ENCODE assay signal across 28 mouse cellular contexts in the genomic region with DNA sequence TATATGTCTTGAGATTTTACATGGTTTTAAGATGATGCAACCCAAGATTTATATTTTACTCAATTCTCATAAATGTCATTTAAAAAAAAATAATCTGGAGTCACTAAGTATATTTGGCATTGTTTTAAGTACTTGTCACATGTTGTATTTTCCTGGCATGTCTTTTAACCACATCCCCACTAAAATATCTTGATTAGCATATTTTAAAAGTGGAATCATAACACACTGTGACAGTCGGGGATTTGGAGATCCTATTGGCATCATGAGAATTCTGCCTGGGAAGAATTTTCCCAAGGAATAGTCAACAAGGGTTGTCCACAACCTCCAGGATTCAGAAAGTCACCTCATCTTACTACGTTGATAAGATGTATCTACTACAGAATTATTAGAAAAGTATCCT.
"Had no signal": no experiment of that assay in that cellular context is flagged by ENCODE, and none has a peak within 500 bp of the region (broad histone marks: within the 10 kb centered on the region; RNA-seq: fewer than 3 reads in every experiment).

No protein-coding gene starts in this region.

- H3K4me2 ChIP-seq: heart, embryonic 11.5 days; heart, embryonic 13.5 days; heart, embryonic 15.5 days; hindbrain, embryonic 12.5 days; hindbrain, embryonic 14.5 days; intestine, embryonic 15.5 days; kidney, embryonic 15.5 days; limb, embryonic 13.5 days; limb, embryonic 15.5 days; liver, embryonic 12.5 days had no signal

- H3K27me3 ChIP-seq: heart, embryonic 13.5 days; heart, embryonic 15.5 days; hindbrain, embryonic 12.5 days; intestine, embryonic 15.5 days; kidney, embryonic 15.5 days; limb, embryonic 13.5 days; limb, embryonic 15.5 days; liver, embryonic 12.5 days had no signal

- DNase-seq: gastrocnemius, adult 2 months; gastrocnemius, postnatal 10 days; gastrocnemius, postnatal 25 days; heart, adult 2 months; heart, postnatal 14 days; heart, postnatal 36 days; kidney, adult 18-20 months; kidney, adult 8-10 months; kidney, postnatal 14 days; kidney, postnatal 36 days; layer of hippocampus, adult 9-11 months; layer of hippocampus, postnatal 36 days; left cerebral cortex, postnatal 4 days had no signal

- ATAC-seq: hindbrain, embryonic 16.5 days; inflammation-experienced regulatory T-cells, adult 6 months; intestine, embryonic 15.5 days; intestine, postnatal 0 days; liver, embryonic 12.5 days had no signal

- H3K9me3 ChIP-seq: heart, embryonic 13.5 days; heart, embryonic 15.5 days; hindbrain, embryonic 12.5 days; intestine, embryonic 15.5 days; kidney, embryonic 15.5 days; limb, embryonic 13.5 days; limb, embryonic 15.5 days; liver, embryonic 12.5 days had no signal

- H3K27ac ChIP-seq: gastrocnemius, adult 2 months; heart, adult 2 months; heart, embryonic 13.5 days; heart, embryonic 15.5 days; hindbrain, embryonic 12.5 days; hindbrain, embryonic 14.5 days; intestine, embryonic 15.5 days; kidney, embryonic 15.5 days; kidney, postnatal 0 days; limb, embryonic 13.5 days; limb, embryonic 15.5 days; liver, embryonic 12.5 days; liver, embryonic 14.5 days had no signal

- H3K4me3 ChIP-seq: gastrocnemius, adult 2 months; heart, adult 2 months; heart, embryonic 13.5 days; heart, embryonic 15.5 days; hindbrain, embryonic 12.5 days; intestine, embryonic 15.5 days; kidney, embryonic 15.5 days; limb, embryonic 13.5 days; limb, embryonic 15.5 days; liver, embryonic 12.5 days had no signal

- H3K36me3 ChIP-seq: heart, embryonic 13.5 days; heart, embryonic 15.5 days; hindbrain, embryonic 12.5 days; intestine, embryonic 15.5 days; kidney, embryonic 15.5 days; limb, embryonic 13.5 days; limb, embryonic 15.5 days; liver, embryonic 12.5 days had no signal

- H3K9ac ChIP-seq: heart, embryonic 13.5 days; heart, embryonic 15.5 days; hindbrain, embryonic 12.5 days; hindbrain, embryonic 14.5 days; intestine, embryonic 15.5 days; kidney, embryonic 15.5 days; limb, embryonic 13.5 days; limb, embryonic 15.5 days; liver, embryonic 12.5 days; liver, embryonic 14.5 days had no signal

- H3K4me1 ChIP-seq: heart, embryonic 13.5 days; heart, embryonic 15.5 days; hindbrain, embryonic 12.5 days; intestine, embryonic 15.5 days; kidney, embryonic 15.5 days; limb, embryonic 15.5 days; liver, embryonic 12.5 days had no signal
